Mouse (Mus musculus): Measurements from ENCODE around the gene Adamts16.

Gene Adamts16

GRCm38 (mm10) chr13:70713331-70713730 lies 128.3 kb downstream of the Adamts16 start:
- DNase-seq (ENCODE audit: low read depth, low spot score) = no peak

- no peak for DNase-seq (ENCODE audit: low read depth, low spot score)
Measured at GRCm38 (mm10) chr13:70707158-70707854, 134.3 kb downstream of the Adamts16 start.

GRCm38 (mm10) chr13:70702904-70703303 lies 138.7 kb downstream of the Adamts16 start:
- no peak for DNase-seq (ENCODE audit: low read depth, low spot score)

GRCm38 (mm10) chr13:70698812-70699387 lies 142.7 kb downstream of the Adamts16 start:
- no peak for DNase-seq (ENCODE audit: low read depth, low spot score)

- DNase-seq (ENCODE audit: low read depth, low spot score) = no peak
Measured at GRCm38 (mm10) chr13:70689452-70689960, 152.1 kb downstream of the Adamts16 start.

GRCm38 (mm10) chr13:70685825-70686224 lies 155.8 kb downstream of the Adamts16 start:
- no peak for DNase-seq (ENCODE audit: low read depth, low spot score)

- peak; percentile 20 for DNase-seq (ENCODE audit: low read depth, low spot score)
Measured at GRCm38 (mm10) chr13:70684976-70685609, 156.5 kb downstream of the Adamts16 start.

- DNase-seq (ENCODE audit: low read depth, low spot score) = no peak
Measured at GRCm38 (mm10) chr13:70681411-70682183, 160.0 kb downstream of the Adamts16 start.

- DNase-seq (ENCODE audit: low read depth, low spot score) = no peak
Measured at GRCm38 (mm10) chr13:70680316-70680715, 161.3 kb downstream of the Adamts16 start.
